10 mouse cellular contexts compared by ENCODE assay signal in the genomic region with DNA sequence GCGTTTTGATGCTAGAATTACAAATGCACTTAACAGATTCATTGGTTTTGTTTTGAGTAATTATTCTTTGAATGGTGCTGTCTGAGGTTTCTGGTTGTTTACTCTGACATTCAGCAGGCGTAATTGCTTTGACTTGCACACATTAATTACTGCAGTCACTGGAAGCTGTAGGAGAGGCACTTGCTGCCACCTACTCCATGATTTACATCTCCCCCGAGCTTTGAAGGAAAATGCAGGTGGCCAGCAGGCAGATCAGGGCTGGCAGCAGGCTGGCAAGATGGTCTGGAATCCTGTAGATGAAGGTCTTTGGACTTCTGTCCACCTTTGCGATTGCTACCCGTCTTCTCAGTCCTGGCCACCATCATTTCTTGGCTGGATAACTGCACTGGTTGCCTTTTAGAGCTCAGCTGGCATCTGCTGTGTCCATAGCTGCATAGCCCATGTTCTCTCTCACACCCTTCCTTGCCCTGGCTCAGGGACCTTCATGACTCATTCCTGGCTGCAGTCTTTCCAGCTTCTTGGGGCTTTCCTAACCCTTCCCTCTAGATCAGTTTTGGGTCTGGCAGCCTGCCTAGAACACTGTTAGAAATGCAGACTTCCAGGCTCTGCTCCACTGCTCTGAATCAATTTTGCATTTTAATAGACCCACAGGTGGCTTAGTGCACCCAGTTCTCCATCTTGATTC.
DNase-seq lines count a peak whose midpoint lies in the region; ATAC-seq and TF ChIP-seq lines count a peak whose summit lies in the region.
"Had no signal": no experiment of that assay in that cellular context is flagged by ENCODE, and none has a peak within 500 bp of the region (broad histone marks: within the 10 kb centered on the region; RNA-seq: fewer than 3 reads in every experiment).

No protein-coding gene starts in this region.

- no peaks in the 10 kb centered on the region for H3K27me3 ChIP-seq in heart, postnatal 0 days (ENCODE audit: control insufficient read depth, insufficient read depth, low read length)
- no peaks in the 10 kb centered on the region for H3K27me3 ChIP-seq in limb, embryonic 14.5 days (ENCODE audit: control insufficient read depth, insufficient read depth, low read length)
- H3K27me3 ChIP-seq: heart, embryonic 13.5 days; lung, embryonic 15.5 days had no signal

- no peak overlapping the region for H3K4me3 ChIP-seq in heart, postnatal 0 days (ENCODE audit: low read depth, low read length)
- H3K4me3 ChIP-seq in limb, embryonic 14.5 days (replicated peaks; ENCODE audit: low read length), result no peak overlapping the region
- H3K4me3 ChIP-seq: heart, embryonic 13.5 days; lung, embryonic 15.5 days had no signal

- WGBS in heart, postnatal 0 days, result 74% methylated on average over 5 of the region's 5 CpGs
- WGBS in limb, embryonic 14.5 days, result 56% methylated on average over 5 of the region's 5 CpGs

- no peaks in the 10 kb centered on the region for H3K36me3 ChIP-seq in heart, postnatal 0 days (replicated peaks; ENCODE audit: control insufficient read depth, insufficient read depth, low read length)
- no peaks in the 10 kb centered on the region for H3K36me3 ChIP-seq in limb, embryonic 14.5 days (ENCODE audit: control insufficient read depth, insufficient read depth, low read length)
- H3K36me3 ChIP-seq: heart, embryonic 13.5 days; lung, embryonic 15.5 days had no signal

- peaks cover 17% of the 10 kb centered on the region for H3K4me1 ChIP-seq in heart, postnatal 0 days (ENCODE audit: control insufficient read depth, insufficient read depth)
- peaks cover 3% of the 10 kb centered on the region; the same call in 1 of the 2 replicates for H3K4me1 ChIP-seq in limb, embryonic 14.5 days (ENCODE audit: control insufficient read depth, insufficient read depth, low read length)

- H3K27ac ChIP-seq in heart, postnatal 0 days (ENCODE audit: low read depth), result no peak overlapping the region
- no peak overlapping the region for H3K27ac ChIP-seq in limb, embryonic 14.5 days (replicated peaks; ENCODE audit: low read depth, low read length)
- H3K27ac ChIP-seq: heart, embryonic 13.5 days; lung, embryonic 15.5 days had no signal

- intact Hi-C loops in left cerebral cortex, postnatal 4 days (cut with DNase I), result no loop called here

- no peak for ATAC-seq in heart, postnatal 0 days (ENCODE audit: insufficient read depth, low read depth)
- ATAC-seq in limb, embryonic 14.5 days (ENCODE audit: low FRiP score, low read depth), result no peak
- ATAC-seq in megakaryocyte-erythroid progenitor cell, adult 5-6 weeks (replicated peaks; ENCODE audit: low FRiP score, low TSS enrichment, poor library complexity, severe bottlenecking), result no peak

- DNase-seq in left cerebral cortex, postnatal 4 days, result peak; percentile 58
- no peak for DNase-seq in left cerebral cortex, adult 8-10 months (ENCODE audit: low spot score in 2 of 2)
- DNase-seq in cerebellum, adult 11 months, result peak; percentile 54
- DNase-seq in heart, postnatal 0 days (ENCODE audit: low spot score), result peak; percentile 17
- DNase-seq in limb, embryonic 14.5 days (ENCODE audit: low spot score), result peak; percentile 33
- peak; percentile 62 for DNase-seq in testis, postnatal 14 days (ENCODE audit: low spot score)
- no peak for DNase-seq in spleen, postnatal 10 days (ENCODE audit: low spot score in 2 of 2)

- no peak overlapping the region for H3K4me2 ChIP-seq in heart, postnatal 0 days (ENCODE audit: low read depth, low read length)
- no peak overlapping the region for H3K4me2 ChIP-seq in limb, embryonic 14.5 days (replicated peaks; ENCODE audit: low read depth, low read length, severe bottlenecking)
- H3K4me2 ChIP-seq: heart, embryonic 13.5 days; lung, embryonic 15.5 days had no signal

- no peaks in the 10 kb centered on the region for H3K9me3 ChIP-seq in heart, postnatal 0 days (replicated peaks; ENCODE audit: control insufficient read depth, low read length)
- no peaks in the 10 kb centered on the region for H3K9me3 ChIP-seq in limb, embryonic 14.5 days (ENCODE audit: control insufficient read depth, low read length)
- H3K9me3 ChIP-seq: heart, embryonic 13.5 days; lung, embryonic 15.5 days had no signal

- H3K9ac ChIP-seq in heart, postnatal 0 days (replicated peaks; ENCODE audit: low read depth, low read length), result no peak overlapping the region
- H3K9ac ChIP-seq in limb, embryonic 14.5 days (ENCODE audit: low read depth, low read length, severe bottlenecking), result no peak overlapping the region
- H3K9ac ChIP-seq: heart, embryonic 13.5 days; lung, embryonic 15.5 days had no signal

- no peak for TF ChIP-seq EP300 in heart, postnatal 0 days (IDR thresholded peaks at IDR 0.05; ENCODE audit: low read depth)

- TF ChIP-seq CTCF in heart, postnatal 0 days (IDR thresholded peaks at IDR 0.05; ENCODE audit: low read depth), result no peak

- TF ChIP-seq POLR2A in limb, embryonic 14.5 days (IDR thresholded peaks at IDR 0.05; ENCODE audit: borderline replicate concordance, extremely low read depth, insufficient read depth, insufficient read length), result no peak

Comparison
In these comparisons a context has a peak if more than half of its experiments do, and no peak if none do; other contexts are left out.
1. DNase-seq: peak in left cerebral cortex, postnatal 4 days (single experiment), cerebellum, adult 11 months (single experiment), heart, postnatal 0 days (single experiment), limb, embryonic 14.5 days (single experiment) and testis, postnatal 14 days (single experiment); none in left cerebral cortex, adult 8-10 months (0 of 2) and spleen, postnatal 10 days (0 of 2).